Mouse (Mus musculus) urinary bladder, postnatal 36 days (tissue): ENCODE results near the gene Slc7a8.

Experiments
- DNase-seq, 2 experiments: peaks; one replicate each; pipeline ENCODE4 v3.0.0; 2022; ENCODE audit warnings: low spot score in 2 of 2, mixed read lengths in 1 of 2

The Slc7a8 gene

GRCm38 (mm10) chr14:54701298-54701697 is 80.4 kb downstream of the Slc7a8 start:
- peak; percentile 71 to 74 for DNase-seq

DNA sequence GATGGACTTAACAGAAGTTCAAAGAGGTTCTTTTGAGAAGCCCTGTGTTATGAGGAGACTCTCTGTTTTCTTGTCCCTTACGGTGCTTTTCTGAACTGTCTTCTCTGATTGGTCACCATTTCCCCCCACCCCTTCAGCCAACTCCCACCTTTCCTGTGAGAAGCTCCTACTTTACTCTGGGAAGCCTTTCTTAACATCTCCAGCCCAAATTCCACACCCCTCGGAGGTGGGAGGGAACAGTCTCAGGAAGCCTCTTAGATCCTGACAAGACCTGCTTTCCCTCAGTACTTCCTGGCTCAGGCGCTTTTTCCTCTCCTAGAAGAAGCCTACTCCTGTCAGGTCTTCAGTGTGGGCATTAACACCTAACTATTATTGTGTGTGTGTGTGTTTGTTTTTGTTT is 82.2 kb downstream of the Slc7a8 start:
- no peak for DNase-seq

GRCm38 (mm10) chr14:54698733-54699132 is 83.0 kb downstream of the Slc7a8 start, which contains the start of gene Gm29776:
Gene Gm29776, minus strand, starts transcription at chr14:54698833.
- DNase-seq, result no peak

DNA sequence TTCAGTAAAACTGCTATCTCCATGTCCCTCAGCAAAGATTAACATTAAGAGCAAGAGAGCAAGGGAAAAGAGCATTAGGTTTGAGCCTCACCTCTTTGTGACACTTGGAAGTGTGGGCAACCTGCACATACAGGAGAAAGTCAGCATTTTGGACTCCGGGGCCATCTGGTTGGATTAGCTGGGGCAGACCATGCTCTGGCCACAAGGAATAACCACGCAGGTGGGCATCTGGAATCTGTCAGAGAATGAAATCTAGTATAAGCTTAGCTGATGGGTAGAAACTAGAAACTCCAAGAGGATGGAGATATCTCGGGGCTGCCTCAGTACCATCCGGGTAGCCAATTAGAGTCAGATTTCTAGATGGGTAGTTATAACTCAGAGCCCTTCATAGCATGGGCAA is 85.0 kb downstream of the Slc7a8 start:
- DNase-seq, result no peak

- no peak for DNase-seq
These were observed 86.7 kb downstream of the Slc7a8 start for GRCm38 (mm10) chr14:54695042-54695441.

- no peak for DNase-seq
These were observed 94.5 kb downstream of the Slc7a8 start for GRCm38 (mm10) chr14:54687251-54687650.

GRCm38 (mm10) chr14:54686522-54687143 is 95.1 kb downstream of the Slc7a8 start, which contains the start of gene Acin1:
Gene Acin1, minus strand, starts transcription at chr14:54686931.
- peak; percentile 100 for DNase-seq

- no peak for DNase-seq
These were observed 95.7 kb downstream of the Slc7a8 start, which contains the start of gene 1700123O20Rik for GRCm38 (mm10) chr14:54686063-54686521. Gene 1700123O20Rik, plus strand, starts transcription at chr14:54686216.

- DNase-seq, result no peak
These were observed 96.3 kb downstream of the Slc7a8 start for GRCm38 (mm10) chr14:54685471-54685870.

- no peak for DNase-seq
These were observed 99.3 kb downstream of the Slc7a8 start for GRCm38 (mm10) chr14:54682396-54682795.

GRCm38 (mm10) chr14:54678657-54679304 is 103.0 kb downstream of the Slc7a8 start:
- DNase-seq, result no peak

DNA sequence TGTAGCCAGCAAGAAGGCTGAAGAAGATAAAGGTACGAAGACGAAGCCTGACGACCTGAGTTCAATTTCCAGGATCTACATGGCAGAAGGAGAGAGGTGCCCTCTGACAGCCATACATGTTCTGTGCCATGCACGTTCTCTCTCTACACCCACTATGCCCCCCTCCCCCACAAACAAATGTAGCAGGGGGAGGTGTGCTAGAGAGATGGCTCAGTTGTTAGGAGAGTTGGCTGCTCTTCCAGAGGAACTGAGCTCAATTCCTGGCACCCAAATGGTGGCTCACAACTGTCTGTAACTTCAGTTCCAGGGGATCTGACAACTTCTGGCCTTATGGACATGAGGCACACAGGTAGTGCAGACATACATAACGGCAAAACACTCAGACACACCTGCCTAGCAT is 105.5 kb downstream of the Slc7a8 start:
- no peak for DNase-seq

DNA sequence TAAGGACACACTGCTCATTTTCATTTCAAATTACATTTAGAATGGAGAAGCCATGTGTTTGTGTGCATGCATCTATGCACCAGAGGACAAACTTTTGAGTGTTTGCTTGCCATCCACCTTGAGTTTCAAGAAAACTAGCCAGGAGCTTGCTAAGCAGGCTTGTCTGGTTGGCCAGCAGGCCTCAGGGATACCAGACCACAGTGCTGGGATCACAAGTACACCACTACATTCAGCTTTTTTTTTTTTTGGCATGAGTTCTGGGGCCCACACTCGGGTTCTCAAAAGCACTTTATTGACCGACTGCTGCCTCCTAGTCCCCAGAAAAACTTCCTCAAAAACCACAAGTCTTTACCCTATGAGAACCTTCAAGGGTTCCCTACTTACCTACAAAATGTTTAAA is 107.4 kb downstream of the Slc7a8 start:
- peak in 1 of 2 experiments; percentile 37 for DNase-seq
